Comparison of ENCODE assay signal across 9 mouse cellular contexts in genomic region chr11:61665991-61666799, GRCm38 (mm10). TPM values are rescaled to one million over a fixed set of nuclear protein-coding genes. Genes with fewer than 3 reads are reported as not detected.
DNase-seq lines count a peak whose midpoint lies in the region; ATAC-seq and TF ChIP-seq lines count a peak whose summit lies in the region.
"Had no signal": no experiment of that assay in that cellular context is flagged by ENCODE, and none has a peak within 500 bp of the region (broad histone marks: within the 10 kb centered on the region; RNA-seq: fewer than 3 reads in every experiment).

No protein-coding gene starts in this region.

- H3K9me3 ChIP-seq in CH12.LX (replicated peaks; ENCODE audit: low read length): no peaks in the 10 kb centered on the region
- no peaks in the 10 kb centered on the region for H3K9me3 ChIP-seq in embryonic facial prominence, embryonic 11.5 days (replicated peaks; ENCODE audit: control insufficient read depth, low read length)
- H3K9me3 ChIP-seq in kidney, embryonic 14.5 days (ENCODE audit: control insufficient read depth, low read length): no peaks in the 10 kb centered on the region
- H3K9me3 ChIP-seq: liver, embryonic 15.5 days had no signal

- H3K27me3 ChIP-seq in CH12.LX (replicated peaks): no peaks in the 10 kb centered on the region
- H3K27me3 ChIP-seq in embryonic facial prominence, embryonic 11.5 days (ENCODE audit: control insufficient read depth, insufficient read depth, low read length): no peaks in the 10 kb centered on the region
- no peaks in the 10 kb centered on the region for H3K27me3 ChIP-seq in kidney, embryonic 14.5 days (ENCODE audit: control insufficient read depth, insufficient read depth, low read length)
- H3K27me3 ChIP-seq: liver, embryonic 15.5 days had no signal

- ATAC-seq in embryonic facial prominence, embryonic 11.5 days (replicated peaks; ENCODE audit: insufficient number of reproducible peaks, low FRiP score, low TSS enrichment, low read depth): no peak
- peak; percentile 73 for ATAC-seq in kidney, embryonic 14.5 days (ENCODE audit: low FRiP score, low TSS enrichment)

- H3K36me3 ChIP-seq in CH12.LX (replicated peaks in 1 of 2; ENCODE audit: control insufficient read depth in 1 of 2, insufficient read depth in 1 of 2, low read length in 1 of 2): peaks cover 98 to 100% of the 10 kb centered on the region in 2 experiments
- H3K36me3 ChIP-seq in embryonic facial prominence, embryonic 11.5 days (replicated peaks; ENCODE audit: control insufficient read depth, insufficient read depth, low read depth, low read length): no peaks in the 10 kb centered on the region
- H3K36me3 ChIP-seq in kidney, embryonic 14.5 days (ENCODE audit: control insufficient read depth, insufficient read depth, low read length): no peaks in the 10 kb centered on the region
- H3K36me3 ChIP-seq: liver, embryonic 15.5 days had no signal

- dilution Hi-C loops in CH12.LX (cut with MboI; ENCODE audit: extremely low pct_ligation_motif_present, extremely low pct_unique_long_range_greater_than_20kb, low sequenced_read_pairs): no loop called here

- H3K27ac ChIP-seq in layer of hippocampus, adult 2 months: no peak overlapping the region
- H3K27ac ChIP-seq in CH12.LX (ENCODE audit: insufficient read depth, low read depth): peak overlapping the region; percentile 61
- H3K27ac ChIP-seq in embryonic facial prominence, embryonic 11.5 days (replicated peaks; ENCODE audit: low read depth, low read length): no peak overlapping the region
- no peak overlapping the region for H3K27ac ChIP-seq in kidney, embryonic 14.5 days (ENCODE audit: low read depth, low read length)
- H3K27ac ChIP-seq: liver, embryonic 15.5 days had no signal

- TF ChIP-seq CTCF in layer of hippocampus, adult 2 months (conservative IDR thresholded peaks at IDR 0.05): peak; percentile 93
- TF ChIP-seq CTCF in CH12.LX (conservative IDR thresholded peaks at IDR 0.05 in 1 of 2, IDR thresholded peaks at IDR 0.05 in 1 of 2; ENCODE audit: low read depth in 2 of 2, low read length in 2 of 2): peak; percentile 72 to 90

- H3K9ac ChIP-seq in CH12.LX (ENCODE audit: insufficient read depth, low read depth): no peak overlapping the region
- H3K9ac ChIP-seq in embryonic facial prominence, embryonic 11.5 days (replicated peaks; ENCODE audit: low read length): no peak overlapping the region
- no peak overlapping the region for H3K9ac ChIP-seq in kidney, embryonic 14.5 days (ENCODE audit: low read depth, low read length)
- H3K9ac ChIP-seq: liver, embryonic 15.5 days had no signal

- no peak overlapping the region for H3K4me3 ChIP-seq in layer of hippocampus, adult 2 months
- H3K4me3 ChIP-seq in CH12.LX (replicated peaks in 1 of 3; ENCODE audit: low read depth in 2 of 3, low read length in 2 of 3, poor library complexity in 1 of 3): no peak overlapping the region
- no peak overlapping the region for H3K4me3 ChIP-seq in embryonic facial prominence, embryonic 11.5 days (ENCODE audit: low read depth, low read length)
- H3K4me3 ChIP-seq in kidney, embryonic 14.5 days (ENCODE audit: low read length): no peak overlapping the region
- H3K4me3 ChIP-seq: liver, embryonic 15.5 days had no signal

- H3K4me2 ChIP-seq in CH12.LX (ENCODE audit: insufficient read depth, low read depth, poor library complexity, severe bottlenecking): no peak overlapping the region
- no peak overlapping the region for H3K4me2 ChIP-seq in embryonic facial prominence, embryonic 11.5 days (ENCODE audit: low read depth, low read length)
- H3K4me2 ChIP-seq in kidney, embryonic 14.5 days (replicated peaks; ENCODE audit: low read depth, low read length): no peak overlapping the region
- H3K4me2 ChIP-seq: liver, embryonic 15.5 days had no signal

- DNase-seq in layer of hippocampus, adult 2 months (ENCODE audit: low spot score in 2 of 2): peak; percentile 19 to 45
- no peak for DNase-seq in layer of hippocampus, postnatal 14 days (ENCODE audit: low spot score in 2 of 2)
- DNase-seq in CH12.LX (ENCODE audit: extremely low read depth): peak; percentile 75
- DNase-seq in adrenal gland, adult 18-20 months (ENCODE audit: low spot score in 2 of 2): peak; percentile 47 to 54
- DNase-seq in embryonic facial prominence, embryonic 11.5 days (ENCODE audit: low spot score): peak; percentile 69
- peak; percentile 64 to 70 for DNase-seq in lung, postnatal 4 days
- no peak for DNase-seq in T-cell, adult 2 months (ENCODE audit: low spot score)

- H3K4me1 ChIP-seq in CH12.LX (ENCODE audit: control insufficient read depth in 1 of 2, insufficient read depth in 2 of 2): peaks cover 74 to 100% of the 10 kb centered on the region in 2 experiments
- no peaks in the 10 kb centered on the region for H3K4me1 ChIP-seq in embryonic facial prominence, embryonic 11.5 days (ENCODE audit: control insufficient read depth, insufficient read depth, low read length)
- no peaks in the 10 kb centered on the region for H3K4me1 ChIP-seq in kidney, embryonic 14.5 days (ENCODE audit: control insufficient read depth, insufficient read depth, low read length)
- H3K4me1 ChIP-seq: liver, embryonic 15.5 days had no signal

- H3K79me2 ChIP-seq in CH12.LX (replicated peaks; ENCODE audit: control insufficient read depth, extremely low read depth, insufficient read depth, poor library complexity, severe bottlenecking): peaks cover 55% of the 10 kb centered on the region

- in situ Hi-C loops in CH12.LX (cut with MboI; ENCODE audit: low pct_ligation_motif_present, low pct_unique_long_range_greater_than_20kb, low sequenced_read_pairs): loop anchor here (5.0 kb wide), 1 partner anchor 36 kb away; no protein-coding TSS in a partner anchor

- TF ChIP-seq POLR2A in CH12.LX (IDR thresholded peaks at IDR 0.05; ENCODE audit: low read depth, low read length): peak; percentile 12

- 47% methylated on average over 7 of the region's 7 CpGs for WGBS in embryonic facial prominence, embryonic 11.5 days
- 48% methylated on average over 7 of the region's 7 CpGs for WGBS in kidney, embryonic 14.5 days

- no peak for TF ChIP-seq EP300 in CH12.LX (IDR thresholded peaks at IDR 0.05; ENCODE audit: low read length)

- peak; percentile 80 for TF ChIP-seq RAD21 in CH12.LX (IDR thresholded peaks at IDR 0.05; ENCODE audit: low read depth, low read length)

TF ChIP-seq in CH12.LX, 34 proteins besides CTCF, POLR2A, EP300 and RAD21 (continues in another document):
- TF ChIP-seq RCOR1 (conservative IDR thresholded peaks at IDR 0.05; ENCODE audit: low read depth, low read length) (0 out of 2 replicates have a peak, but pooled peaks have one; percentile 52), CHD2 (IDR thresholded peaks at IDR 0.05; ENCODE audit: low read length) (peak; percentile 56; the same call in 1 of the 2 replicates), ELF1 (IDR thresholded peaks at IDR 0.05; ENCODE audit: low read depth, low read length) (peak; percentile 44), SMC3 (IDR thresholded peaks at IDR 0.05; ENCODE audit: low read depth, low read length) (peak; percentile 92), MAX (IDR thresholded peaks at IDR 0.05; ENCODE audit: low read length) (peak; percentile 33; the same call in 1 of the 2 replicates), MEF2A (IDR thresholded peaks at IDR 0.05; ENCODE audit: borderline replicate concordance, low read depth, low read length) (0 out of 2 replicates have a peak, but pooled peaks have one; percentile 16), KAT2A (IDR thresholded peaks at IDR 0.05; ENCODE audit: insufficient replicate concordance, low read length) (no peak), MAZ (IDR thresholded peaks at IDR 0.05; ENCODE audit: low read depth, low read length) (peak; percentile 37; the same call in 1 of the 2 replicates), JUN (IDR thresholded peaks at IDR 0.05; ENCODE audit: insufficient read depth, low read depth, low read length) (no peak), SIN3A (IDR thresholded peaks at IDR 0.05; ENCODE audit: low read length) (no peak), MYC (IDR thresholded peaks at IDR 0.05; ENCODE audit: low read depth, low read length) (0 out of 2 replicates have a peak, but pooled peaks have one; percentile 38), ETS1 (conservative IDR thresholded peaks at IDR 0.05; ENCODE audit: low read depth, low read length) (no peak), IRF4 (IDR thresholded peaks at IDR 0.05; ENCODE audit: low read depth, low read length) (peak; percentile 59), USF1 (IDR thresholded peaks at IDR 0.05; ENCODE audit: low read depth, low read length) (no peak), MXI1 (IDR thresholded peaks at IDR 0.05; ENCODE audit: low read depth, low read length) (0 out of 2 replicates have a peak, but pooled peaks have one; percentile 20), POLR2AphosphoS2 (IDR thresholded peaks at IDR 0.05; ENCODE audit: low read depth, low read length) (0 out of 2 replicates have a peak, but pooled peaks have one; percentile 65)

RNA-seq across cellular contexts. Expression of gene Grap, which starts 13.1 kb away (rescaled TPM):
- total RNA-seq in layer of hippocampus, adult 2 months (2021): 1 to 10 TPM; 4.1 to 4.4 TPM
- 1 to 10 TPM; 7.0 to 9.0 TPM for total RNA-seq in layer of hippocampus, postnatal 14 days (2021)
- total RNA-seq in CH12.LX (2012; rRNA removed): 379 and 412 TPM in 2 replicates
- 264 and 274 TPM in 2 replicates for total RNA-seq in CH12.LX (2014; rRNA removed)
- polyA plus RNA-seq in CH12.LX (2012; ENCODE audit: insufficient read length, low read depth): 280 and 294 TPM in 2 replicates
- 1 to 10 TPM; 7.4 to 8.2 TPM for total RNA-seq in adrenal gland, adult 18-20 months (2021)
- polyA plus RNA-seq in embryonic facial prominence, embryonic 11.5 days (2014; fragmentation: Nextera tagmentation; extraction: Ambion mirVana): 3.4 and 4.8 TPM in 2 replicates
- 7.5 and 8.6 TPM in 2 replicates for polyA plus RNA-seq in kidney, embryonic 14.5 days (2014; fragmentation: Nextera tagmentation; extraction: Ambion mirVana)

RNA-seq across cellular contexts. Expression of gene Fam83g, which starts 17.7 kb away (rescaled TPM):
- total RNA-seq in layer of hippocampus, adult 2 months (2021): not detected
- total RNA-seq in layer of hippocampus, postnatal 14 days (2021): under 1 TPM in 1 of 2 experiments, not detected in 1; 0.07 TPM
- total RNA-seq in CH12.LX (2012; rRNA removed) (50.4 and 63.7 TPM in 2 replicates), CH12.LX (2014; rRNA removed) (17.2 and 19.2 TPM in 2 replicates)
- 17.8 and 19.1 TPM in 2 replicates for polyA plus RNA-seq in CH12.LX (2012; ENCODE audit: insufficient read length, low read depth)
- 1 to 10 TPM; 1.2 to 1.6 TPM for total RNA-seq in adrenal gland, adult 18-20 months (2021)
- polyA plus RNA-seq in embryonic facial prominence, embryonic 11.5 days (2014; fragmentation: Nextera tagmentation; extraction: Ambion mirVana): 0.76 and 0.84 TPM in 2 replicates
- polyA plus RNA-seq in kidney, embryonic 14.5 days (2014; fragmentation: Nextera tagmentation; extraction: Ambion mirVana): 1.8 and 1.9 TPM in 2 replicates

RNA-seq across cellular contexts. Expression of gene Slc5a10, which starts 54.4 kb away (rescaled TPM):
- under 1 TPM; 0.31 to 0.47 TPM for total RNA-seq in layer of hippocampus, adult 2 months (2021)
- under 1 TPM; 0.48 to 0.64 TPM for total RNA-seq in layer of hippocampus, postnatal 14 days (2021)
- total RNA-seq in CH12.LX (2012; rRNA removed) (0.55 and 1.4 TPM in 2 replicates), CH12.LX (2014; rRNA removed) (0.61 and 0.70 TPM in 2 replicates)
- 1.3 and 1.6 TPM in 2 replicates for polyA plus RNA-seq in CH12.LX (2012; ENCODE audit: insufficient read length, low read depth)
- not detected for total RNA-seq in adrenal gland, adult 18-20 months (2021)
- not detected in 2 replicates for polyA plus RNA-seq in embryonic facial prominence, embryonic 11.5 days (2014; fragmentation: Nextera tagmentation; extraction: Ambion mirVana)
- 0.11 and 0.16 TPM in 2 replicates for polyA plus RNA-seq in kidney, embryonic 14.5 days (2014; fragmentation: Nextera tagmentation; extraction: Ambion mirVana)
- polyA plus RNA-seq: liver, embryonic 15.5 days had no signal

Comparison
In these comparisons a context has a peak if more than half of its experiments do, and no peak if none do; other contexts are left out.
1. DNase-seq: peak in layer of hippocampus, adult 2 months (2 of 2), CH12.LX (single experiment), adrenal gland, adult 18-20 months (2 of 2), embryonic facial prominence, embryonic 11.5 days (single experiment) and lung, postnatal 4 days (2 of 2); none in layer of hippocampus, postnatal 14 days (0 of 2) and T-cell, adult 2 months (single experiment).
2. RNA of gene Grap, which starts 13.1 kb away (total RNA-seq): 264 to 412 TPM in CH12.LX; 7.0 to 9.0 TPM in layer of hippocampus, postnatal 14 days, 7.4 to 8.2 TPM in adrenal gland, adult 18-20 months and 4.1 to 4.4 TPM in layer of hippocampus, adult 2 months; every median in the first group is over 10 times any median in the second.
3. RNA of gene Fam83g, which starts 17.7 kb away (total RNA-seq): 17.2 to 63.7 TPM in CH12.LX; 1.2 to 1.6 TPM in adrenal gland, adult 18-20 months, 0.07 TPM in layer of hippocampus, postnatal 14 days and not detected in layer of hippocampus, adult 2 months; every median in the first group is over 4 times any median in the second.